Mouse (Mus musculus): Measurements from ENCODE around the gene Rpl10-ps3. TPM values are rescaled to one million over a fixed set of nuclear protein-coding genes. Genes with fewer than 3 reads are reported as not detected.

The Rpl10-ps3 gene
- polyA plus RNA-seq, 1 experiment from 2014 or later: 241 TPM

GRCm38 (mm10) chr9:50349156-50349555, 4.4 kb upstream of the Rpl10-ps3 start:
- Histone ChIP-seq H3K27me3 (replicated peaks) (no peaks in the 10 kb centered on the region), H3K9ac (no peak overlapping the region), H3K9me3 (replicated peaks) (no peaks in the 10 kb centered on the region), H3K36me3 (no peaks in the 10 kb centered on the region), H3K4me2 (no peak overlapping the region), H3K27ac (no peak overlapping the region), H3K4me1 (no peaks in the 10 kb centered on the region), H3K4me3 (no peak overlapping the region)
- 64% methylated on average over 3 of the region's 3 CpGs for WGBS (ENCODE audit: insufficient replicate concordance)
- no peak for ATAC-seq

GRCm38 (mm10) chr9:50348256-50348655, 3.5 kb upstream of the Rpl10-ps3 start:
- no peak for ATAC-seq
- Histone ChIP-seq H3K4me1 (no peaks in the 10 kb centered on the region), H3K4me2 (no peak overlapping the region), H3K36me3 (no peaks in the 10 kb centered on the region), H3K9ac (no peak overlapping the region), H3K4me3 (no peak overlapping the region), H3K27me3 (replicated peaks) (no peaks in the 10 kb centered on the region), H3K9me3 (replicated peaks) (no peaks in the 10 kb centered on the region), H3K27ac (no peak overlapping the region)
- WGBS (ENCODE audit: insufficient replicate concordance): 72% methylated on average over 10 of the region's 10 CpGs

- Histone ChIP-seq H3K4me3 (no peak overlapping the region), H3K9me3 (replicated peaks) (no peaks in the 10 kb centered on the region), H3K27me3 (replicated peaks) (no peaks in the 10 kb centered on the region), H3K27ac (no peak overlapping the region), H3K4me1 (no peaks in the 10 kb centered on the region), H3K4me2 (no peak overlapping the region), H3K9ac (no peak overlapping the region), H3K36me3 (no peaks in the 10 kb centered on the region)
- 42% methylated on average over 7 of the region's 7 CpGs for WGBS (ENCODE audit: insufficient replicate concordance)
- no peak for ATAC-seq
Observed at GRCm38 (mm10) chr9:50335539-50336325, 9.0 kb downstream of the Rpl10-ps3 start.

- H3K4me3 ChIP-seq: no peak overlapping the region
- H3K9ac ChIP-seq: no peak overlapping the region
- H3K9me3 ChIP-seq (replicated peaks): no peaks in the 10 kb centered on the region
- H3K27me3 ChIP-seq (replicated peaks): no peaks in the 10 kb centered on the region
- no peaks in the 10 kb centered on the region for H3K4me1 ChIP-seq
- no peaks in the 10 kb centered on the region for H3K36me3 ChIP-seq
- no peak overlapping the region for H3K27ac ChIP-seq
- no peak for ATAC-seq
- H3K4me2 ChIP-seq: no peak overlapping the region
- WGBS (ENCODE audit: insufficient replicate concordance): 33% methylated on average over 6 of the region's 6 CpGs
Observed at GRCm38 (mm10) chr9:50333413-50333812, 11.4 kb downstream of the Rpl10-ps3 start.

- no peak for ATAC-seq
- 65% methylated on average over 9 of the region's 9 CpGs for WGBS (ENCODE audit: insufficient replicate concordance)
- no peaks in the 10 kb centered on the region for H3K27me3 ChIP-seq (replicated peaks)
Observed at GRCm38 (mm10) chr9:50324355-50325225, 20.2 kb downstream of the Rpl10-ps3 start.

GRCm38 (mm10) chr9:50320729-50321128, 24.0 kb downstream of the Rpl10-ps3 start:
- H3K9me3 ChIP-seq (replicated peaks): no peaks in the 10 kb centered on the region
- no peaks in the 10 kb centered on the region for H3K36me3 ChIP-seq
- no peaks in the 10 kb centered on the region for H3K4me1 ChIP-seq
- no peak overlapping the region for H3K4me3 ChIP-seq
- H3K4me2 ChIP-seq: no peak overlapping the region
- no peak overlapping the region for H3K9ac ChIP-seq
- no peaks in the 10 kb centered on the region for H3K27me3 ChIP-seq (replicated peaks)
- 42% methylated on average over 1 of the region's 1 CpGs for WGBS (ENCODE audit: insufficient replicate concordance)
- ATAC-seq: no peak
- H3K27ac ChIP-seq: no peak overlapping the region

More at GRCm38 (mm10) chr9:50324355-50325225, 20.2 kb downstream of the Rpl10-ps3 start:
- H3K4me1 ChIP-seq: no peaks in the 10 kb centered on the region
- no peaks in the 10 kb centered on the region for H3K36me3 ChIP-seq
- no peak overlapping the region for H3K4me3 ChIP-seq
- no peak overlapping the region for H3K4me2 ChIP-seq
- H3K9me3 ChIP-seq (replicated peaks): no peaks in the 10 kb centered on the region
- H3K9ac ChIP-seq: no peak overlapping the region
- no peak overlapping the region for H3K27ac ChIP-seq

GRCm38 (mm10) chr9:50319506-50319905, 25.3 kb downstream of the Rpl10-ps3 start:
- Histone ChIP-seq H3K27ac (no peak overlapping the region), H3K4me3 (no peak overlapping the region), H3K27me3 (replicated peaks) (no peaks in the 10 kb centered on the region), H3K4me2 (no peak overlapping the region), H3K36me3 (no peaks in the 10 kb centered on the region), H3K9ac (no peak overlapping the region), H3K9me3 (replicated peaks) (no peaks in the 10 kb centered on the region), H3K4me1 (no peaks in the 10 kb centered on the region)
- ATAC-seq: no peak
- WGBS (ENCODE audit: insufficient replicate concordance): 71% methylated on average over 5 of the region's 5 CpGs

GRCm38 (mm10) chr9:50317299-50317698, 27.5 kb downstream of the Rpl10-ps3 start:
- Histone ChIP-seq H3K4me3 (no peak overlapping the region), H3K27ac (no peak overlapping the region), H3K9ac (no peak overlapping the region), H3K4me1 (no peaks in the 10 kb centered on the region), H3K4me2 (no peak overlapping the region), H3K9me3 (replicated peaks) (no peaks in the 10 kb centered on the region), H3K36me3 (no peaks in the 10 kb centered on the region), H3K27me3 (replicated peaks) (no peaks in the 10 kb centered on the region)
- ATAC-seq: no peak
- 59% methylated on average over 6 of the region's 6 CpGs for WGBS (ENCODE audit: insufficient replicate concordance)

- WGBS (ENCODE audit: insufficient replicate concordance): 36% methylated on average over 3 of the region's 3 CpGs
- H3K4me1 ChIP-seq: no peaks in the 10 kb centered on the region
Observed at GRCm38 (mm10) chr9:50315650-50316049, 29.1 kb downstream of the Rpl10-ps3 start.

GRCm38 (mm10) chr9:50311036-50311545, 33.7 kb downstream of the Rpl10-ps3 start:
- Histone ChIP-seq H3K9ac (no peak overlapping the region), H3K27ac (no peak overlapping the region), H3K4me1 (no peaks in the 10 kb centered on the region), H3K36me3 (no peaks in the 10 kb centered on the region), H3K9me3 (replicated peaks) (no peaks in the 10 kb centered on the region), H3K27me3 (replicated peaks) (no peaks in the 10 kb centered on the region), H3K4me3 (no peak overlapping the region), H3K4me2 (no peak overlapping the region)
- no peak for ATAC-seq
- 59% methylated on average over 6 of the region's 6 CpGs for WGBS (ENCODE audit: insufficient replicate concordance)

More at GRCm38 (mm10) chr9:50315650-50316049, 29.1 kb downstream of the Rpl10-ps3 start:
- Histone ChIP-seq H3K9ac (no peak overlapping the region), H3K36me3 (no peaks in the 10 kb centered on the region), H3K4me2 (no peak overlapping the region), H3K27ac (no peak overlapping the region), H3K9me3 (replicated peaks) (no peaks in the 10 kb centered on the region), H3K27me3 (replicated peaks) (no peaks in the 10 kb centered on the region), H3K4me3 (no peak overlapping the region)
- no peak for ATAC-seq

GRCm38 (mm10) chr9:50305666-50306402, 38.9 kb downstream of the Rpl10-ps3 start:
- H3K4me1 ChIP-seq: no peaks in the 10 kb centered on the region
- no peak overlapping the region for H3K4me2 ChIP-seq
- no peak overlapping the region for H3K27ac ChIP-seq
- no peaks in the 10 kb centered on the region for H3K36me3 ChIP-seq
- ATAC-seq: no peak
- H3K9me3 ChIP-seq (replicated peaks): no peaks in the 10 kb centered on the region
- no peak overlapping the region for H3K4me3 ChIP-seq
- no peaks in the 10 kb centered on the region for H3K27me3 ChIP-seq (replicated peaks)
- no peak overlapping the region for H3K9ac ChIP-seq
- WGBS (ENCODE audit: insufficient replicate concordance): 66% methylated on average over 10 of the region's 10 CpGs

Measured in liver, embryonic 12.5 days (tissue).